Mouse (Mus musculus): ENCODE results near the gene Pccb.

Gene Pccb

GRCm38 (mm10) chr9:101052007-101052406 lies 17.3 kb upstream of the Pccb start:
- no peak for ATAC-seq (ENCODE audit: insufficient number of reproducible peaks, low FRiP score, low TSS enrichment)

- no peak for ATAC-seq (ENCODE audit: insufficient number of reproducible peaks, low FRiP score, low TSS enrichment)
Measured at GRCm38 (mm10) chr9:101045710-101046338, 11.1 kb upstream of the Pccb start.

- no peak for ATAC-seq (ENCODE audit: insufficient number of reproducible peaks, low FRiP score, low TSS enrichment)
Measured at GRCm38 (mm10) chr9:101042249-101042648, 7.6 kb upstream of the Pccb start.

GRCm38 (mm10) chr9:101041508-101041907 lies 6.8 kb upstream of the Pccb start:
- no peak for ATAC-seq (ENCODE audit: insufficient number of reproducible peaks, low FRiP score, low TSS enrichment)

- no peak for ATAC-seq (ENCODE audit: insufficient number of reproducible peaks, low FRiP score, low TSS enrichment)
Measured at GRCm38 (mm10) chr9:101038634-101039033, 3.9 kb upstream of the Pccb start.

- ATAC-seq (ENCODE audit: insufficient number of reproducible peaks, low FRiP score, low TSS enrichment), result no peak
Measured at GRCm38 (mm10) chr9:101037396-101037795, 2.7 kb upstream of the Pccb start.

GRCm38 (mm10) chr9:101036876-101037275 lies 2.2 kb upstream of the Pccb start:
- no peak for ATAC-seq (ENCODE audit: insufficient number of reproducible peaks, low FRiP score, low TSS enrichment)

- ATAC-seq (ENCODE audit: insufficient number of reproducible peaks, low FRiP score, low TSS enrichment), result no peak
Measured at GRCm38 (mm10) chr9:101035836-101036596, 1.3 kb upstream of the Pccb start.

- no peak for ATAC-seq (ENCODE audit: insufficient number of reproducible peaks, low FRiP score, low TSS enrichment)
Measured at GRCm38 (mm10) chr9:101033761-101034447, 794 bp downstream of the Pccb start.

GRCm38 (mm10) chr9:101018768-101019167 lies 15.9 kb downstream of the Pccb start:
- ATAC-seq (ENCODE audit: insufficient number of reproducible peaks, low FRiP score, low TSS enrichment), result no peak

- ATAC-seq (ENCODE audit: insufficient number of reproducible peaks, low FRiP score, low TSS enrichment), result no peak
Measured at GRCm38 (mm10) chr9:101017734-101018516, 16.8 kb downstream of the Pccb start.

GRCm38 (mm10) chr9:101015324-101015723 lies 19.4 kb downstream of the Pccb start:
- ATAC-seq (ENCODE audit: insufficient number of reproducible peaks, low FRiP score, low TSS enrichment), result no peak

- ATAC-seq (ENCODE audit: insufficient number of reproducible peaks, low FRiP score, low TSS enrichment), result no peak
Measured at GRCm38 (mm10) chr9:101012433-101012832, 22.3 kb downstream of the Pccb start.

- no peak for ATAC-seq (ENCODE audit: insufficient number of reproducible peaks, low FRiP score, low TSS enrichment)
Measured at GRCm38 (mm10) chr9:101005866-101006265, 28.8 kb downstream of the Pccb start.

GRCm38 (mm10) chr9:101003302-101003701 lies 31.4 kb downstream of the Pccb start:
- ATAC-seq (ENCODE audit: insufficient number of reproducible peaks, low FRiP score, low TSS enrichment), result no peak

GRCm38 (mm10) chr9:101002841-101003240 lies 31.9 kb downstream of the Pccb start:
- no peak for ATAC-seq (ENCODE audit: insufficient number of reproducible peaks, low FRiP score, low TSS enrichment)

- ATAC-seq (ENCODE audit: insufficient number of reproducible peaks, low FRiP score, low TSS enrichment), result no peak
Measured at GRCm38 (mm10) chr9:101002053-101002452, 32.6 kb downstream of the Pccb start.

GRCm38 (mm10) chr9:100997138-100997537 lies 37.6 kb downstream of the Pccb start:
- ATAC-seq (ENCODE audit: insufficient number of reproducible peaks, low FRiP score, low TSS enrichment), result no peak

GRCm38 (mm10) chr9:100993937-100994336 lies 40.8 kb downstream of the Pccb start:
- ATAC-seq (ENCODE audit: insufficient number of reproducible peaks, low FRiP score, low TSS enrichment), result no peak

- no peak for ATAC-seq (ENCODE audit: insufficient number of reproducible peaks, low FRiP score, low TSS enrichment)
Measured at GRCm38 (mm10) chr9:100992191-100992590, 42.5 kb downstream of the Pccb start.

- no peak for ATAC-seq (ENCODE audit: insufficient number of reproducible peaks, low FRiP score, low TSS enrichment)
Measured at GRCm38 (mm10) chr9:100991321-100991720, 43.4 kb downstream of the Pccb start.
